8 mouse cellular contexts compared by ENCODE assay signal in genomic region chr14:18893121-18893946, GRCm38 (mm10). TPM values are rescaled to one million over a fixed set of nuclear protein-coding genes. Genes with fewer than 3 reads are reported as not detected.
DNase-seq lines count a peak whose midpoint lies in the region; ATAC-seq and TF ChIP-seq lines count a peak whose summit lies in the region.

No protein-coding gene starts in this region.

- peak overlapping the region; percentile 76 for H3K9ac ChIP-seq in forebrain, embryonic 16.5 days (replicated peaks; ENCODE audit: low read depth, low read length)
- peak overlapping the region; percentile 67 for H3K9ac ChIP-seq in liver, postnatal 0 days (replicated peaks)
- peak overlapping the region; percentile 85 for H3K9ac ChIP-seq in neural tube, embryonic 13.5 days

- ATAC-seq in cerebellum, adult (ENCODE audit: insufficient number of reproducible peaks, low FRiP score, low TSS enrichment), result peak; percentile 75
- ATAC-seq in forebrain, embryonic 16.5 days, result peak; percentile 92
- ATAC-seq in liver, postnatal 0 days, result peak; percentile 97
- peak; percentile 91 for ATAC-seq in neural tube, embryonic 13.5 days (ENCODE audit: low read depth)

- TF ChIP-seq CTCF in E14TG2a.4 (conservative IDR thresholded peaks at IDR 0.05; ENCODE audit: low read length), result no peak
- TF ChIP-seq CTCF in liver, postnatal 0 days (IDR thresholded peaks at IDR 0.05; ENCODE audit: low read depth), result no peak
- TF ChIP-seq CTCF in testis, adult 2 months (IDR thresholded peaks at IDR 0.05; ENCODE audit: control insufficient read depth, insufficient read depth, insufficient replicate concordance, low read depth, low read length), result no peak

- under 1% methylated on average over 70 of the region's 116 CpGs for WGBS in forebrain, embryonic 16.5 days
- 3% methylated on average over 46 of the region's 116 CpGs for WGBS in liver, postnatal 0 days (ENCODE audit: insufficient replicate concordance)
- WGBS in neural tube, embryonic 13.5 days, result 1% methylated on average over 60 of the region's 116 CpGs

- H3K4me3 ChIP-seq in E14TG2a.4 (replicated peaks; ENCODE audit: low read length), result peak overlapping the region; percentile 87
- peak overlapping the region; percentile 61 for H3K4me3 ChIP-seq in forebrain, embryonic 16.5 days (replicated peaks; ENCODE audit: low read length)
- H3K4me3 ChIP-seq in liver, postnatal 0 days (ENCODE audit: low read depth, low read length), result peak overlapping the region; percentile 62
- H3K4me3 ChIP-seq in neural tube, embryonic 13.5 days, result peak overlapping the region; percentile 71
- H3K4me3 ChIP-seq in testis, adult 2 months (ENCODE audit: control insufficient read depth, low read depth, low read length), result peak overlapping the region; percentile 81

- no peaks in the 10 kb centered on the region; the same call in 1 of the 2 replicates for H3K9me3 ChIP-seq in E14TG2a.4 (ENCODE audit: low read length)
- no peaks in the 10 kb centered on the region for H3K9me3 ChIP-seq in forebrain, embryonic 16.5 days (ENCODE audit: control insufficient read depth, low read length)
- H3K9me3 ChIP-seq in liver, postnatal 0 days (ENCODE audit: low read length), result no peaks in the 10 kb centered on the region
- H3K9me3 ChIP-seq in neural tube, embryonic 13.5 days, result no peaks in the 10 kb centered on the region

- no peak for TF ChIP-seq EP300 in liver, postnatal 0 days (IDR thresholded peaks at IDR 0.05; ENCODE audit: low read depth)

- H3K27me3 ChIP-seq in E14TG2a.4 (ENCODE audit: insufficient read depth, low read length), result peaks cover 12% of the 10 kb centered on the region
- no peaks in the 10 kb centered on the region for H3K27me3 ChIP-seq in forebrain, embryonic 16.5 days (replicated peaks; ENCODE audit: control insufficient read depth, insufficient read depth, low read length)
- H3K27me3 ChIP-seq in liver, postnatal 0 days (ENCODE audit: insufficient read depth, low read length), result 0 out of 2 replicates have a peak, but pooled peaks cover 2% of the 10 kb centered on the region
- H3K27me3 ChIP-seq in neural tube, embryonic 13.5 days, result no peaks in the 10 kb centered on the region
- no peaks in the 10 kb centered on the region for H3K27me3 ChIP-seq in testis, adult 2 months (ENCODE audit: control insufficient read depth, insufficient read depth, low read length)

- peak; percentile 87 for DNase-seq in heart, postnatal 25 days (ENCODE audit: low spot score)
- DNase-seq in layer of hippocampus, adult 11-12 months (ENCODE audit: low spot score), result peak; percentile 90
- DNase-seq in liver, postnatal 0 days, result peak; percentile 90

- intact Hi-C loops in heart, postnatal 25 days (cut with DNase I), result loop anchor here (10.0 kb wide), 1 partner anchor 209 kb away; no protein-coding TSS in a partner anchor

- peak overlapping the region; percentile 53 for H3K27ac ChIP-seq in forebrain, embryonic 16.5 days (ENCODE audit: low read length)
- H3K27ac ChIP-seq in liver, postnatal 0 days (ENCODE audit: low read depth), result peak overlapping the region; percentile 81
- peak overlapping the region; percentile 74 for H3K27ac ChIP-seq in neural tube, embryonic 13.5 days (replicated peaks)
- H3K27ac ChIP-seq in testis, adult 2 months (ENCODE audit: control insufficient read depth, insufficient read depth, low read depth, low read length), result no peak overlapping the region

- TF ChIP-seq POLR2A in testis, adult 2 months (IDR thresholded peaks at IDR 0.05; ENCODE audit: control insufficient read depth, low read depth, low read length), result 0 out of 2 replicates have a peak, but pooled peaks have one; percentile 32

- peak overlapping the region; percentile 69 for H3K4me2 ChIP-seq in forebrain, embryonic 16.5 days (ENCODE audit: low read length)
- peak overlapping the region; percentile 75 for H3K4me2 ChIP-seq in liver, postnatal 0 days (ENCODE audit: low read depth, low read length)
- H3K4me2 ChIP-seq in neural tube, embryonic 13.5 days, result peak overlapping the region; percentile 70

- peaks cover 3% of the 10 kb centered on the region for H3K4me1 ChIP-seq in E14TG2a.4 (replicated peaks; ENCODE audit: low read depth, low read length)
- H3K4me1 ChIP-seq in forebrain, embryonic 16.5 days (replicated peaks; ENCODE audit: control insufficient read depth, insufficient read depth, low read length), result peaks cover 7% of the 10 kb centered on the region; the same call in 1 of the 2 replicates
- H3K4me1 ChIP-seq in liver, postnatal 0 days (ENCODE audit: insufficient read depth), result no peaks in the 10 kb centered on the region; the same call in 1 of the 2 replicates
- H3K4me1 ChIP-seq in neural tube, embryonic 13.5 days (replicated peaks), result peaks cover 10% of the 10 kb centered on the region
- peaks cover 4% of the 10 kb centered on the region; the same call in 1 of the 2 replicates for H3K4me1 ChIP-seq in testis, adult 2 months (ENCODE audit: control insufficient read depth, insufficient read depth, low read length)

- H3K36me3 ChIP-seq in E14TG2a.4 (ENCODE audit: insufficient read depth, low read length), result no peaks in the 10 kb centered on the region
- H3K36me3 ChIP-seq in forebrain, embryonic 16.5 days (ENCODE audit: control insufficient read depth, insufficient read depth), result no peaks in the 10 kb centered on the region
- H3K36me3 ChIP-seq in liver, postnatal 0 days (replicated peaks; ENCODE audit: insufficient read depth, low read length), result no peaks in the 10 kb centered on the region
- H3K36me3 ChIP-seq in neural tube, embryonic 13.5 days, result no peaks in the 10 kb centered on the region
- no peaks in the 10 kb centered on the region for H3K36me3 ChIP-seq in testis, adult 2 months (ENCODE audit: control insufficient read depth, insufficient read depth, low read length)

RNA-seq across cellular contexts. Expression of gene Ube2e2, which starts 0.7 kb away (rescaled TPM):
- polyA plus RNA-seq in forebrain, embryonic 16.5 days (2015; fragmentation: Nextera tagmentation; extraction: Ambion mirVana), result 125 and 127 TPM in 2 replicates
- total RNA-seq in heart, postnatal 25 days (2021), result 10 to 100 TPM; 14.3 to 15.3 TPM
- polyA plus RNA-seq in liver, postnatal 0 days (2015; fragmentation: Nextera tagmentation; extraction: Ambion mirVana), result 23.2 and 24.6 TPM in 2 replicates
- 112 and 117 TPM in 2 replicates for polyA plus RNA-seq in neural tube, embryonic 13.5 days (2015; fragmentation: Nextera tagmentation; extraction: Ambion mirVana)
- polyA plus RNA-seq in testis, adult 2 months (2012; rRNA removed), result 24.6 and 29.2 TPM in 2 replicates
